Mouse (Mus musculus) G1E (cell line): ENCODE data around the gene Olfr455.

ENCODE experiments used
- CTCF ChIP-seq: IDR thresholded peaks from 2 replicates; pipeline ENCODE4 v1.5.1; 2012; ENCODE audit warnings: low read depth, low read length, inconsistent platforms, mixed read lengths
- GATA1 ChIP-seq: IDR thresholded peaks from 2 replicates; pipeline ENCODE4 v1.6.1; 2012; ENCODE audit warnings: borderline replicate concordance, low read length, inconsistent platforms, mixed read lengths
- POLR2AphosphoS5 ChIP-seq: IDR thresholded peaks from 2 replicates; pipeline ENCODE4 v1.6.1; 2012; ENCODE audit warnings: low read depth, low read length, inconsistent platforms; ENCODE audit not compliant: insufficient replicate concordance

DNA sequence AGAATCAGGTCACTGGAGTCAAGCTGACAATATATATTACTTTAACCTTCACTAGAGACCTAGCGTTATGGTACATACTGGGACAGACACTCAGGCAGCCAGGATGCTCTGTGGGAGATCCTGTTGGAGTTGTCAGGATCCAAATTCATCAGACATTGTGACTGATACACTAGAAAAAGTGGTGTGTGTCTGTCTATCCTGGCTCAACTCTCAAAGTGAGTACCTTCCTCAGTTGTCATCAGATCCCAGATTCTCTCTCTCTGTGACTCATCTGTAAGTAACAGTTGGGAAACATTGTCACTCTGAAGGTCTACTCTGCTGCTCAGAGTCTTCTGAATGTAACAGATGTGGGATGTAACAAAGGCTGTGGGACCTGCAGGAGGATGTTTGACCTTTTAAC, 7.7 kb downstream of the Olfr455 start:
- no peak for TF ChIP-seq CTCF
- no peak for TF ChIP-seq GATA1
- no peak for TF ChIP-seq POLR2AphosphoS5
